Mouse (Mus musculus) brown adipose tissue, adult 24 weeks (tissue): ENCODE results near the gene Phrf1. TPM values are rescaled to one million over a fixed set of nuclear protein-coding genes. Genes with fewer than 3 reads are reported as not detected.

Experiments
- H3K27ac ChIP-seq: fragments of 200-500 bp; replicated peaks from 2 replicates; pipeline ENCODE4 v1.5.1; 2012; ENCODE audit warnings: low read depth, mild to moderate bottlenecking, low read length
- H3K4me1 ChIP-seq: fragments of 200-500 bp; 2 replicates; pipeline ENCODE4 v1.6.1; 2012; ENCODE audit warnings: low read length, mixed read lengths; ENCODE audit not compliant: control insufficient read depth, insufficient read depth, insufficient read length
- H3K4me3 ChIP-seq: fragments of 200-500 bp; 2 replicates; pipeline ENCODE4 v1.5.1; 2012; ENCODE audit warnings: low read depth, mild to moderate bottlenecking, low read length, moderate library complexity; ENCODE audit not compliant: insufficient read depth
- polyA plus RNA-seq: library from polyadenylated mRNA; stranded (reverse); fragments of >200 nt; gene quantifications from 2 replicates; pipeline ENCODE4 v1.2.4, GENCODE M21; 2012; ENCODE audit not compliant: missing spikeins, insufficient read depth, insufficient read length

Gene Phrf1
- polyA plus RNA-seq, 1 experiment: 17.0 TPM

DNA sequence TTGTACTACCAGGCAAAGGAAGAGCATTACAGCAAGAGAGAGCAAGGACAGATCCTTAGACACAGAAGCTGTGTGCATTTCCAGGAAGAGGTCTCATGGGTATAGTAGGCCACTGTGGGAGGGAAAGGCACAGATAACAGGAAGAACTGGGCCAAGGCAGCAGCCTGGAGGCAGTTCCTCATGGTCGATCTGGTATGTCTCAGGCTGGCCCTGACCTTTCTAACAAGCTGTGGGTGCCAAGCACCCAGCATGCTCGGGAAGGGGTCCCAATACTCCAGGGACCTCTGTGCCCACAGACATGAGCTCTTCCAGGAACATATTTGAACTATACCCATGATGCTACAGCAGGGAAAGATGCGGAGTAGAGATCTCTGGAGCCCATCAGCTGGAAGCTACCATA is 24.0 kb upstream of the Phrf1 start:
- H3K4me1 ChIP-seq: no peaks in the 10 kb centered on the region
- no peak overlapping the region for H3K4me3 ChIP-seq
- no peak overlapping the region for H3K27ac ChIP-seq

DNA sequence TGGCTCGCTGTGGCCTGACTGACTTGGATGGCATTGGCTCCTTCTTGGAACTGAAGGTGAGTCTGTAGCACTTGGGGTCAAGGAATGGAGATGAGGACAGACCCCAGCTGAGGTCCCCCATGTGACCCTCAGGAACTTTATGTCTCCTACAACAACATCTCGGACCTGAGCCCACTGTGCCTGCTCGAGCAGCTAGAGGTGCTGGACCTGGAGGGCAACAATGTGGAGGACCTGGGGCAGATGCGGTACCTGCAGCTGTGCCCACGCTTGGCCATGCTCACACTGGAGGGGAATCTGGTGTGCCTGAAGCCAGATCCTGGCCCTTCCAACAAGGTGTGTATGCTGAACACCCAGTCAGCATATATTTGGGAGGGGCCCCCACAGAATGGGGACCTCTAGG is 23.1 kb upstream of the Phrf1 start:
- no peak overlapping the region for H3K4me3 ChIP-seq
- no peak overlapping the region for H3K27ac ChIP-seq
- H3K4me1 ChIP-seq: no peaks in the 10 kb centered on the region

- no peak overlapping the region for H3K4me3 ChIP-seq
- no peak overlapping the region for H3K27ac ChIP-seq
- H3K4me1 ChIP-seq: no peaks in the 10 kb centered on the region
Measured at GRCm38 (mm10) chr7:141206182-141206937, 22.2 kb upstream of the Phrf1 start.

- no peak overlapping the region for H3K27ac ChIP-seq
- H3K4me3 ChIP-seq: no peak overlapping the region
Measured at GRCm38 (mm10) chr7:141209526-141209925, 19.1 kb upstream of the Phrf1 start.

GRCm38 (mm10) chr7:141210137-141210536 is 18.4 kb upstream of the Phrf1 start:
- Histone ChIP-seq H3K4me1 (no peaks in the 10 kb centered on the region), H3K27ac (no peak overlapping the region), H3K4me3 (no peak overlapping the region)

More at GRCm38 (mm10) chr7:141209526-141209925, 19.1 kb upstream of the Phrf1 start:
- H3K4me1 ChIP-seq: no peaks in the 10 kb centered on the region

DNA sequence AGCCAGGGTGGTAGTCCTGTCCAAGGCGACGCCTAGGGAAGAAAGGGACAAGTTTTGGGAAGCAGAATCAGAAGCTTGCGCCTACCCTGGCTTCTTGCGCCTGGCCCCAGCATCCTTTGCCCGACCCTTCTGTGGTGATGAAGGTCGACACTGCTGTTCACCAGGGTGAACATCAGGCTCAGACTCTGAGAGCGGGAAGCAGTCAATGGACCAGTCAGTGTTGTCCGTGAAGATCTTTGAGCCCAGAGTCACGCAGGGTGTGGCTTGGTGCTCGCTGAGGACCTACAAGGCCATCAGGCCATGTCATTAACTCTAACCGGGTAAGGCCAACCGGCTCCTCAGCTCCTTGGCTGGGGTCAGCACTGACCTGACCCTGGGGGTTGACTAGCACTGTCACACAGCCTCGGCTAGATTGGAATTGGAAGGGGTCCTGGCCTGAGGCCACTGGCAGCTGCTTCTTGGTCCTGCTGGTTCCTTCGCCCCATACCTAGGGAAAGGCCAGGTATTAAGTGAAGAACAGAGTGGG is 17.9 kb upstream of the Phrf1 start:
- Histone ChIP-seq H3K27ac (no peak overlapping the region), H3K4me3 (no peak overlapping the region), H3K4me1 (no peaks in the 10 kb centered on the region)

GRCm38 (mm10) chr7:141213133-141213532 is 15.5 kb upstream of the Phrf1 start:
- Histone ChIP-seq H3K4me3 (no peak overlapping the region), H3K27ac (no peak overlapping the region), H3K4me1 (peaks cover 5% of the 10 kb centered on the region)

DNA sequence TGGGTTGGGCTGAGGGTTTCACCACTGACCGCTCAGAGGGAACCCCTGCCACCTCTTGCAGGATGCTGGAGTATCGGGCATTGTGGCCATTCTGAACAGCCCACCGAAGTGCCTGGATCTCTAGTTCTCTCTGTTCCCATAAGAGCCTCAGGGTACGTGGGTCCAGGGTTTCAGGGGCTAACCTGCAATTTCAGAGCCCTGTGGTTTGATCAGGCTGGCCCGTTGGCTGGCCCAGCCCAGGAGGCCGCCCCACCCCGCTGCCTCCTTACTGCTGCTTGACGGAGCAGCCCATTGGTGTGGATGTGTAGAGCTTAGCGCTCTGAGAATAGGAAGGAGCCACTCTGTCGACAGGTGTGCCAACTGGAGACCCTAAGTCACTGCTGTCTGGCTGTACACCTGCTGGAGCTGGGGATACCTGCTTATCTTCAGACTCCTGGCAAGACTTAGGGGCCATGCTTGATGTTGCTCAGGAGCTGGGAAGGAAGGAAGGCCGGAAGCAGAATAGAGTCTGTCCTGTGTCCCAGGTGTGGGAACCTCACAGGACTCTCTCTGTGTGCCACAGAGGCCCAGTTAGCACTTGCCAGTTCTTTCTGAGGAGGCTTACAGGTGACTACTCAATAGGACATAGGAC is 14.9 kb upstream of the Phrf1 start, which contains the start of gene Lmntd2:
Gene Lmntd2 (minus strand): TSS at position 476 of the 631 bp plus-strand sequence.
- no peak within 1 kb of the TSS for H3K4me3 ChIP-seq
- H3K4me1 ChIP-seq: peaks cover 5% of the 10 kb centered on the region
- H3K27ac ChIP-seq: no peak within 1 kb of the TSS

DNA sequence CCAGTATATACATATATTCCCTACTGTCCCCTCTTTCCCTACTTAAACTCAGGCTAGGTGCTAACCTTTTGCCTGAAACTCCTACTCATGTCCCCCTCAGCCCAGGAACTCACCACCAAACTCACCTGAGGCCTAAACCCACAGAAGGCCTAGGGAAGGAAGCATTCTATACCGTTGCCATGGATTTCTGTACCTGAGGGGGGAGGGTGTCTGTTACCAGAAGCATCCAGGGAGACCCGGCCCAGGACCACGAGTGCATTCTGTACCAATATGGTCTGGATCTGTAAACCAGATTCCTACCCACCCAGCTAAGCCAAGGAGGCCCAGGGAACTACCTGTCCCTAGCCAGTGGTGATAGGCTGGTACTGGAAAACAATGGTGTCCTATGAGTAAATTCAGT is 14.3 kb upstream of the Phrf1 start:
- Histone ChIP-seq H3K27ac (no peak overlapping the region), H3K4me1 (peaks cover 5% of the 10 kb centered on the region), H3K4me3 (no peak overlapping the region)

DNA sequence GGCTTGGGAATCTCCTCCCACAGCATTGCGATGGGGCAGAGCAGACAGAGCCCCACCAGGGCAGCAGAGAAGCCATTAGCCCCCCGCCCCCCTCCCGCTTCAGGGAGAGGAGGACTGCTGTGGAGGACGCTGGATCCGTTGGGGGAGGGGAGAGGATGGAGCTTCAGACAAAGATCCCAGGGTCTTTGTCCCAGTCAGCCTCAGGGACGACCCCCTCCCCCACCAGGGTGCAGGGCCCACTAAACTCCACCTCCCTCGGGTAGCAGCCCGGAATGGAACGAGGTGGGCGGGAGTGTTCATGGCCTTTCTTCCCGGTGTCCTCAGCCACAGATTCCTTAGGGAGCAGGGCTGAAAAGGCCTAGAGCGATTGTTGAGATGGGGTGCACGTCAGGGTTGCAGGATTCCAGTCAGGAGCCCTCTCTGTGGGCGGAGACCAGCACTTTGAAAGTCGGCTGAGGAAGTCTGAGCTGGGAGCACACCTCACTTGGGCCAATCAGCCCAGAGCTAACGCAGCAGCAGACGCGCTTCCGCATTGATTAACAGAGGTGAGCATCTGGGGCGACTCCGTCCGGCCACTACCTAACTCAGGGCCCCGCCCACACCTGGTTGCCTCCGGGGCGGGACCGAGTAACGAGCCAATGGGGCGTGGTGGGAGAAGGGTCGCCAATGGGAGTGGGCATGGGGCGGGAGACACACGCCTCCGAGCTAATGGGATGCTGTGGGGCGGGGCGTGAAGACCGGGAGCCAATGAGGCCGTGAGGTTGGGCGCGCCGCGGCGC is 13.3 kb upstream of the Phrf1 start, which contains the start of gene Rassf7:
Gene Rassf7 (plus strand): TSS at position 760 of the 779 bp plus-strand sequence.
- Histone ChIP-seq H3K4me1 (peaks cover 5% of the 10 kb centered on the region), H3K27ac (no peak within 1 kb of the TSS), H3K4me3 (peak within 1 kb of the TSS; percentile 62)

GRCm38 (mm10) chr7:141215880-141216733 is 12.5 kb upstream of the Phrf1 start:
- peaks cover 5% of the 10 kb centered on the region for H3K4me1 ChIP-seq
- peak overlapping the region; percentile 62 for H3K4me3 ChIP-seq
- no peak overlapping the region for H3K27ac ChIP-seq

- H3K27ac ChIP-seq: no peak overlapping the region
- H3K4me3 ChIP-seq: no peak overlapping the region
- peaks cover 5% of the 10 kb centered on the region for H3K4me1 ChIP-seq
Measured at GRCm38 (mm10) chr7:141216894-141217293, 11.7 kb upstream of the Phrf1 start.

DNA sequence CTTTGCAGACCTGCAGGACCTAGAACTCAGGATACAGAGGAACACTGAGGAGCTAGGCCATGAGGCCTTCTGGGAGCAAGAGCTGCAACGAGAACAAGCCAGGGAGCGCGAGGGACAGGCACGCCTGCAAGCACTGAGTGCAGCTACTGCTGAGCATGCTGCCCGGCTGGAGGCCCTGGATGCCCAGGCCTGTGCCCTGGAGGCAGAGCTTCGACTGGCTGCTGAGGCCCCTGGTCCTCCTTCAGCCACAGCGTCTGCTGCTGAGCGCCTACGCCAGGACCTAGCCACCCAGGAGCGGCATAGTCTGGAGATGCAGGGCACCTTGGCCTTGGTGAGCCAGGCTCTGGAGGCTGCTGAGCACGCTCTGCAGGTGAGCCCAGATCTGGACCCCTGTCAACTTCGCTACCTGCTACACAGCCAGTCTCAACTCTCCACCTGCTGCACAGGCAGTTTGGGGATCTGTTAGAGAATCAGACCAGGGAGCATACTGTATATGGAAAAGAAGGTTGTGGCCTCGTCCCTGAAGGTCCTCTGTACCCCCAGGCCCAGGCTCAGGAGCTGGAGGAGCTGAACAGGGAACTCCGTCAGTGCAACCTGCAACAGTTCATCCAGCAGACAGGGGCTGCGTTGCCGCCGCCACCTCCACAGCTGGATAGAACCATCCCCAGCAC is 11.1 kb upstream of the Phrf1 start:
- H3K4me3 ChIP-seq: no peak overlapping the region
- no peak overlapping the region for H3K27ac ChIP-seq

DNA sequence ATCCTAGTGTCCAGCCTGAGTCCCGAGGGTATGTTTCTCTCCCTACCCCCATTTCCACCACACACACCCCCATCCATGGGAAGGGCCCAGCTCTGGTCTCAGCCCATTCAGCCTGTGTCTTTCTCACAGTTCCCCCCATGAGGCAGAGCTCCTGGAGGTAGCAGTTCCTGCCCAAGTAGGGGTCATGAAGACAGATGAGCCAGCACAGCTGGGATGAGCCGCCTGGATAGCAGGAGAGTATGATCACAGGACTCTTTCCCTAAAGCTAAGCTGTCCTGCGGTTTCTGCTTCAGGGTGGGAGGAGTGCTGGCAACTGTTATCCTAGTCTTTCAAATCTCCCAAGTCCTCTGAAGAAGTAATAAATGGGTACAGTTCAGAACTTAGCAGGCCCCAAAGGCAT is 10.4 kb upstream of the Phrf1 start:
- Histone ChIP-seq H3K4me3 (no peak overlapping the region), H3K4me1 (peaks cover 14% of the 10 kb centered on the region)

More for the DNA sequence above, 11.1 kb upstream of the Phrf1 start:
- peaks cover 10% of the 10 kb centered on the region for H3K4me1 ChIP-seq

More for the DNA sequence above, 10.4 kb upstream of the Phrf1 start:
- no peak overlapping the region for H3K27ac ChIP-seq
